Mouse (Mus musculus): ENCODE results near the gene Rhbdd1. TPM values are rescaled to one million over a fixed set of nuclear protein-coding genes. Genes with fewer than 3 reads are reported as not detected.

Rhbdd1 gene
- polyA plus RNA-seq, 1 experiment from 2014 or later: 7.3 TPM

DNA sequence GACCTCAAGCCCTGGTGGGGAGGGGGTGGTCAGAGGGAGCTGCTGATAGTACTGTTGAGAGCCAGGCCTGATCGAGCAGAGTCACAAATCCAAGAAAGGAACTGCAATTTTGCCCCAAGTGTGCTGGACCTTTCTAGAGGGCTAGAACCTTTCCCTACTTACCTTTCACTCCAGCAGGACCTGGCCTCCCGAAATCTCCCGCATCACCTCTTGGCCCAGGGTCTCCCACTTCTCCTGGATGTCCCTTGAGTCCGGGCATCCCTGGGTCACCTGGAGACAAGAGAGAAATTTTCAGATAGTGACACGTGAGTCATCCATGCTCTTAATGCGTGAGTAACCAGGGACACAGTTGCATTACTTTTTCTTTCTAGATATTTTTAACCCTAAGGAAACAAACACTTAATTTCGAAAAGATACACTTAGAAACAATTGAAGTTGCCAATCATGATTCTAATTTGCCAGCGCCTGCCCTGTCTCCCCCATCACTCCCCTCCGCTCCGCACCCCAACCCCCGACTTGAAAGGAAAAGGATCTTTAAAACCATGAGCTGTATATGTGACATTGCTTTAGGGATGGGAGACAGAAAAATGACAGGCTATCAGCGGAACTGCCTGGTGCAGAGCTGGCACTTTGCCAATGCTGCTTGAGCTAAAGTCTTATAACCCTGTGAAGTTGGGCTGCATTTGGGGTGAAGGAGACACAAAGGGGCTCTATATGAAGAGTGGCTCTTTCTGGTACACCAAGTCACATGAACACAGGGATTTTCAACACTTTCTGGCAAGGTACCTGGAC lies 163.6 kb downstream of the Rhbdd1 start:
- Histone ChIP-seq H3K27ac (ENCODE audit: low read depth, low read length) (no peak overlapping the region), H3K36me3 (ENCODE audit: control insufficient read depth, insufficient read depth, low read length) (no peaks in the 10 kb centered on the region), H3K27me3 (ENCODE audit: control insufficient read depth, insufficient read depth, low read length) (no peaks in the 10 kb centered on the region), H3K4me3 (ENCODE audit: low read depth, low read length) (no peak overlapping the region), H3K4me2 (replicated peaks; ENCODE audit: low read depth, low read length) (no peak overlapping the region), H3K4me1 (replicated peaks; ENCODE audit: control insufficient read depth, insufficient read depth, low read length) (no peaks in the 10 kb centered on the region; the same call in 1 of the 2 replicates), H3K9ac (ENCODE audit: low read depth, low read length) (no peak overlapping the region), H3K9me3 (ENCODE audit: control insufficient read depth, low read length) (no peaks in the 10 kb centered on the region)
- 93% methylated on average over 12 of the region's 12 CpGs for WGBS
- ATAC-seq (ENCODE audit: low FRiP score) (no peak), DNase-seq (ENCODE audit: low spot score) (no peak)

DNA sequence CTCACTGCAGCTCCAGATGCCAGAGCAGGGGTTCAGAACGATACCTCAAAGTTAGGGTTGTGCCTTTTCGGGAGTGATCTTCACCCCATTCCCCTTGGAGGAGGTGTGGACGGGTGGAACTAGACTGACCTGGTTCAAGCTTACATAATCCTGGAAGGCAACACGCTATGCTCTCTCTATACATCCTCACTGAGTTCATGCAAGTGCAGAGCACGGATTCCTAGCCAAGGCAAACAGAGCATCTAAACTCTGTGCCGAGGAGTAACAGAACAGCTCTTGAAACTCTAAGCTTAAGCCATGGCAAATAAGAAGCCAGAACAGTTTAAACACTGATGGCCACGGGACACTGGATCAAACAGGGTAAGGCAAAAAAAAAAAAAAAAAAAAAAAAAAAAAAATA lies 166.1 kb downstream of the Rhbdd1 start:
- no peak overlapping the region for H3K9ac ChIP-seq (ENCODE audit: low read depth, low read length)
- ATAC-seq (ENCODE audit: low FRiP score) (no peak), DNase-seq (ENCODE audit: low spot score) (no peak)
- no peaks in the 10 kb centered on the region for H3K9me3 ChIP-seq (ENCODE audit: control insufficient read depth, low read length)
- no peak overlapping the region for H3K27ac ChIP-seq (ENCODE audit: low read depth, low read length)
- whole genome bisulfite sequencing: 89% methylated on average over 7 of the region's 7 CpGs
- no peaks in the 10 kb centered on the region for H3K27me3 ChIP-seq (ENCODE audit: control insufficient read depth, insufficient read depth, low read length)
- H3K4me2 ChIP-seq (replicated peaks; ENCODE audit: low read depth, low read length): no peak overlapping the region
- no peaks in the 10 kb centered on the region for H3K4me1 ChIP-seq (replicated peaks; ENCODE audit: control insufficient read depth, insufficient read depth, low read length)
- H3K4me3 ChIP-seq (ENCODE audit: low read depth, low read length): no peak overlapping the region
- no peaks in the 10 kb centered on the region for H3K36me3 ChIP-seq (ENCODE audit: control insufficient read depth, insufficient read depth, low read length)

DNA sequence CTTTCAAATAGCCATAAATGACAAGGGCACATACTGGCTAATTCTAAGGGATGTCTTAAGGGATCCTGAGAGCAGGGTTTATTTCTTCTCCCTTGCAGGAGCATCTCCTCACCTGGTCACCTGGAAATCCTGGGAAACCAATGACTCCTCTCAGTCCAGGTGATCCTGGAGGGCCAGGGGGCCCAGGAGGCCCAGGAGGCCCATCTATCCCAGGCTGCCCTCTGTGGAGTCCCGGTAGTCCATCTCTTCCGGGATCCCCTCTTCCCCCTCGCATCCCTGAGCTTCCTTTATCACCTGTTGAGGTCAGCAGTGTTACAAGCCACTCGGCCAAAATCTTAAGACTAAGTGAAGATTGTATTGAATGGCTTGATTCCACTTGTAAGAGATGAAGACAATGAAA lies 170.1 kb downstream of the Rhbdd1 start:
- Histone ChIP-seq H3K9ac (ENCODE audit: low read depth, low read length) (no peak overlapping the region), H3K9me3 (ENCODE audit: control insufficient read depth, low read length) (no peaks in the 10 kb centered on the region), H3K4me1 (replicated peaks; ENCODE audit: control insufficient read depth, insufficient read depth, low read length) (no peaks in the 10 kb centered on the region), H3K36me3 (ENCODE audit: control insufficient read depth, insufficient read depth, low read length) (no peaks in the 10 kb centered on the region), H3K27me3 (ENCODE audit: control insufficient read depth, insufficient read depth, low read length) (no peaks in the 10 kb centered on the region), H3K4me3 (ENCODE audit: low read depth, low read length) (no peak overlapping the region), H3K4me2 (replicated peaks; ENCODE audit: low read depth, low read length) (no peak overlapping the region), H3K27ac (ENCODE audit: low read depth, low read length) (no peak overlapping the region)
- 89% methylated on average over 4 of the region's 4 CpGs for WGBS
- no peak for ATAC-seq (ENCODE audit: low FRiP score)
- no peak for DNase-seq (ENCODE audit: low spot score)

DNA sequence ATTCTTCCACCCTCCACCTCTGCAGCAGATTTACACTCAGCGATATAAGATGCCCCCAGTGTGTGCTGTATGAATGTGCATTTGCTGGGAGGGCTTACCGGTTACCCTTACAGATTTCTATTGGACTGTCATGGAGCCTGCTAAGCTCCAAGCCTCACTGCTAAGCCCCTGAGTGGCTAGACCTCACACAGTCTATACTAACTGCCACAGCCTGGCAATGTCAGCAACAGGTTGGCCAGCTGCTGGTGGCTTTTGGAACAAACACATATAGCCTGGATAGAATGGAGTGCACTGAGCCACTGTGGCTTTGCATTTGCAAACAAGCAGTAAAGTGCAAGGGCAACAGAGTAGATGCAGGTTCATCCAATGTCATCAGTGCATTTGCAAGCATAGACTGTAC lies 175.7 kb downstream of the Rhbdd1 start:
- DNase-seq (ENCODE audit: low spot score) (no peak), ATAC-seq (ENCODE audit: low FRiP score) (no peak)
- Histone ChIP-seq H3K27ac (ENCODE audit: low read depth, low read length) (no peak overlapping the region), H3K36me3 (ENCODE audit: control insufficient read depth, insufficient read depth, low read length) (no peaks in the 10 kb centered on the region), H3K9ac (ENCODE audit: low read depth, low read length) (no peak overlapping the region), H3K27me3 (ENCODE audit: control insufficient read depth, insufficient read depth, low read length) (no peaks in the 10 kb centered on the region), H3K9me3 (ENCODE audit: control insufficient read depth, low read length) (no peaks in the 10 kb centered on the region), H3K4me2 (replicated peaks; ENCODE audit: low read depth, low read length) (no peak overlapping the region), H3K4me3 (ENCODE audit: low read depth, low read length) (no peak overlapping the region), H3K4me1 (replicated peaks; ENCODE audit: control insufficient read depth, insufficient read depth, low read length) (no peaks in the 10 kb centered on the region)
- WGBS: 87% methylated on average over 2 of the region's 2 CpGs

Other genes with a start within 250 kb of the Rhbdd1 start
- gene Gm9747, start 83.3 kb upstream of the Rhbdd1 start, polyA plus RNA-seq (2014; fragmentation: Nextera tagmentation; extraction: Ambion mirVana): 31.1 and 32.8 TPM in 2 replicates
- gene Irs1, start 25.0 kb upstream of the Rhbdd1 start, polyA plus RNA-seq (2014; fragmentation: Nextera tagmentation; extraction: Ambion mirVana): 7.4 and 8.7 TPM in 2 replicates

Data from hindbrain, embryonic 11.5 days (tissue).